Mouse (Mus musculus): ENCODE data around the gene Syap1. TPM values are rescaled to one million over a fixed set of nuclear protein-coding genes. Genes with fewer than 3 reads are reported as not detected.
"Not testable (repeated sequence)": the region's sequence is repeated elsewhere in the genome, so short reads cannot be mapped to it uniquely, and the experiment has no call there.

Syap1 gene
- polyA plus RNA-seq, 1 experiment from 2014 or later, result 35.0 TPM

- no peaks in the 10 kb centered on the region for H3K36me3 ChIP-seq (ENCODE audit: control insufficient read depth, insufficient read depth, low read length)
- DNase-seq (ENCODE audit: low spot score), result peak; percentile 20
- H3K27me3 ChIP-seq (ENCODE audit: control insufficient read depth, insufficient read depth, low read length), result no peaks in the 10 kb centered on the region
- no peaks in the 10 kb centered on the region for H3K4me1 ChIP-seq (ENCODE audit: control insufficient read depth, insufficient read depth, low read length)
- no peak overlapping the region for H3K27ac ChIP-seq (ENCODE audit: low read depth, low read length)
- H3K9me3 ChIP-seq (ENCODE audit: control insufficient read depth, low read length), result no peaks in the 10 kb centered on the region
- H3K4me2 ChIP-seq (ENCODE audit: low read depth), result no peak overlapping the region
- H3K4me3 ChIP-seq (ENCODE audit: low read depth, low read length), result no peak overlapping the region
- no peak for ATAC-seq (ENCODE audit: insufficient read depth, low FRiP score, low TSS enrichment)
- no peak overlapping the region for H3K9ac ChIP-seq (ENCODE audit: low read length)
- 86% methylated on average over 8 of the region's 8 CpGs for WGBS
These were observed 43.7 kb downstream of the Syap1 start for GRCm38 (mm10) chrX:162844447-162845100.

- H3K4me2 ChIP-seq (ENCODE audit: low read depth), result no peak overlapping the region
- H3K27ac ChIP-seq (ENCODE audit: low read depth, low read length), result no peak overlapping the region
- ATAC-seq (ENCODE audit: insufficient read depth, low FRiP score, low TSS enrichment), result no peak; the same call in 1 of the 2 replicates
- H3K9me3 ChIP-seq (ENCODE audit: control insufficient read depth, low read length), result no peaks in the 10 kb centered on the region
- DNase-seq (ENCODE audit: low spot score), result no peak
- 41% methylated on average over 3 of the region's 3 CpGs for WGBS
- no peak overlapping the region for H3K4me3 ChIP-seq (ENCODE audit: low read depth, low read length)
- no peaks in the 10 kb centered on the region for H3K27me3 ChIP-seq (ENCODE audit: control insufficient read depth, insufficient read depth, low read length)
- no peaks in the 10 kb centered on the region for H3K36me3 ChIP-seq (ENCODE audit: control insufficient read depth, insufficient read depth, low read length)
- H3K9ac ChIP-seq (ENCODE audit: low read length), result no peak overlapping the region
- no peaks in the 10 kb centered on the region for H3K4me1 ChIP-seq (ENCODE audit: control insufficient read depth, insufficient read depth, low read length)
These were observed 56.1 kb downstream of the Syap1 start for GRCm38 (mm10) chrX:162832101-162832500.

DNA sequence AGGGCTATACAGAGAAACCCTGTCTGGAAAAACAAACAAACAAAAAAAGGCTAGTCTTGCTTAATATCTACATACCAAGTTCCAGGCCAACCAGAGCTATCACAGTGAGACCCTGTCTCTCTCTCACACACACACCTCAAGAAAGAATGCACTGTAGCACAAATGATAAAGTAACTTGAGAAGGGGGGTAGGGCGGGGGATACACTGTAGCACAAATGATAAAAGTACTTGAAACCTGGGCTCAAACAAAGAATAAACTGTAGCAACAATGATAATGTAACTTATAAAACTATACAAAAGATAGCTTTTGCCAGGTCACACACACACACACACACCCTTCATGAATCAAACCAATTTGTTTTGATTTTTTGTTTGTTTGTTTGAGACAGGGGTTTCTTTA lies 56.7 kb downstream of the Syap1 start:
- Histone ChIP-seq H3K4me2 (ENCODE audit: low read depth) (no peak overlapping the region), H3K4me3 (ENCODE audit: low read depth, low read length) (no peak overlapping the region), H3K27ac (ENCODE audit: low read depth, low read length) (no peak overlapping the region), H3K9ac (ENCODE audit: low read length) (no peak overlapping the region), H3K27me3 (ENCODE audit: control insufficient read depth, insufficient read depth, low read length) (no peaks in the 10 kb centered on the region), H3K36me3 (ENCODE audit: control insufficient read depth, insufficient read depth, low read length) (no peaks in the 10 kb centered on the region), H3K4me1 (ENCODE audit: control insufficient read depth, insufficient read depth, low read length) (no peaks in the 10 kb centered on the region), H3K9me3 (ENCODE audit: control insufficient read depth, low read length) (no peaks in the 10 kb centered on the region)
- no peak for DNase-seq (ENCODE audit: low spot score)
- ATAC-seq (ENCODE audit: insufficient read depth, low FRiP score, low TSS enrichment), result no peak
- WGBS, result 54% methylated on average over 1 of the region's 1 CpGs

DNA sequence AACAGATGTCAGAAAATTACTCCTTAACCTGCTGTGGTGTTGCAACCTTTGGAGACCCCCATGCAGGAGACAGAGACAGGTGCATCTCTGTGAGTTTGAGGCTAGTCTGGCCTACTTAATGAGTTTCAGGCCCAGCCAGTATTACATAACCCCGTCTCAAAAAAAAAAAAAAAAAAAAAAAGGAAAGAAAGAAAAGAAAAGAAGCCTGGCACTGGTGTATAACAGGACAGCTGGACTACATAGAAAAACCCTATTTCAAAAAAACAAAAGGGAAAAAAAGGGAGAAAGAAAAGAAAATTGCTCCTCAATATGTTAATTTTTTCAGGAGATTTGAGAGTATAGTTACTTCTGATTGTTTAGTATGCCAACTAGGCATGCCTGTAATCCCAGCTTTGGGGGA lies 57.2 kb downstream of the Syap1 start:
- DNase-seq (ENCODE audit: low spot score), result no peak
- no peaks in the 10 kb centered on the region for H3K4me1 ChIP-seq (ENCODE audit: control insufficient read depth, insufficient read depth, low read length)
- no peak overlapping the region for H3K9ac ChIP-seq (ENCODE audit: low read length)
- H3K4me3 ChIP-seq (ENCODE audit: low read depth, low read length), result no peak overlapping the region
- H3K27ac ChIP-seq (ENCODE audit: low read depth, low read length), result no peak overlapping the region
- H3K27me3 ChIP-seq (ENCODE audit: control insufficient read depth, insufficient read depth, low read length), result no peaks in the 10 kb centered on the region
- 47% methylated on average over 1 of the region's 1 CpGs for WGBS
- ATAC-seq (ENCODE audit: insufficient read depth, low FRiP score, low TSS enrichment), result no peak
- H3K36me3 ChIP-seq (ENCODE audit: control insufficient read depth, insufficient read depth, low read length), result no peaks in the 10 kb centered on the region
- no peaks in the 10 kb centered on the region for H3K9me3 ChIP-seq (ENCODE audit: control insufficient read depth, low read length)
- no peak overlapping the region for H3K4me2 ChIP-seq (ENCODE audit: low read depth)

- H3K9ac ChIP-seq (ENCODE audit: low read length); H3K36me3 ChIP-seq (ENCODE audit: control insufficient read depth, insufficient read depth, low read length); DNase-seq (ENCODE audit: low spot score); ATAC-seq (ENCODE audit: insufficient read depth, low FRiP score, low TSS enrichment); H3K9me3 ChIP-seq (ENCODE audit: control insufficient read depth, low read length); H3K4me2 ChIP-seq (ENCODE audit: low read depth); H3K27me3 ChIP-seq (ENCODE audit: control insufficient read depth, insufficient read depth, low read length); H3K27ac ChIP-seq (ENCODE audit: low read depth, low read length); H3K4me1 ChIP-seq (ENCODE audit: control insufficient read depth, insufficient read depth, low read length); H3K4me3 ChIP-seq (ENCODE audit: low read depth, low read length): not testable (repeated sequence)
- 80% methylated on average over 2 of the region's 2 CpGs for WGBS
These were observed 57.9 kb downstream of the Syap1 start for GRCm38 (mm10) chrX:162830313-162830712.

- no peak for DNase-seq (ENCODE audit: low spot score)
- Histone ChIP-seq H3K4me1 (ENCODE audit: control insufficient read depth, insufficient read depth, low read length) (no peaks in the 10 kb centered on the region), H3K36me3 (ENCODE audit: control insufficient read depth, insufficient read depth, low read length) (no peaks in the 10 kb centered on the region), H3K4me3 (ENCODE audit: low read depth, low read length) (peak overlapping the region; percentile 20; the same call in 1 of the 2 replicates), H3K4me2 (ENCODE audit: low read depth) (peak overlapping the region; percentile 23), H3K27me3 (ENCODE audit: control insufficient read depth, insufficient read depth, low read length) (no peaks in the 10 kb centered on the region), H3K9ac (ENCODE audit: low read length) (no peak overlapping the region), H3K9me3 (ENCODE audit: control insufficient read depth, low read length) (no peaks in the 10 kb centered on the region), H3K27ac (ENCODE audit: low read depth, low read length) (no peak overlapping the region)
- ATAC-seq (ENCODE audit: insufficient read depth, low FRiP score, low TSS enrichment), result no peak
- WGBS, result 52% methylated on average over 5 of the region's 5 CpGs
These were observed 58.5 kb downstream of the Syap1 start for GRCm38 (mm10) chrX:162829741-162830140.

GRCm38 (mm10) chrX:162829203-162829708 lies 59.0 kb downstream of the Syap1 start, which contains the start of gene Txlng:
Gene Txlng, minus strand, starts transcription at chrX:162829454.
- H3K4me3 ChIP-seq (ENCODE audit: low read depth, low read length), result peak within 1 kb of the TSS; percentile 54
- H3K36me3 ChIP-seq (ENCODE audit: control insufficient read depth, insufficient read depth, low read length), result no peaks in the 10 kb centered on the region
- H3K27ac ChIP-seq (ENCODE audit: low read depth, low read length), result no peak within 1 kb of the TSS
- no peaks in the 10 kb centered on the region for H3K9me3 ChIP-seq (ENCODE audit: control insufficient read depth, low read length)
- WGBS, result 10% methylated on average over 37 of the region's 37 CpGs
- no peaks in the 10 kb centered on the region for H3K4me1 ChIP-seq (ENCODE audit: control insufficient read depth, insufficient read depth, low read length)
- DNase-seq (ENCODE audit: low spot score), result peak; percentile 93
- ATAC-seq (ENCODE audit: insufficient read depth, low FRiP score, low TSS enrichment), result peak; percentile 96
- H3K27me3 ChIP-seq (ENCODE audit: control insufficient read depth, insufficient read depth, low read length), result no peaks in the 10 kb centered on the region
- peak within 1 kb of the TSS; percentile 82 for H3K4me2 ChIP-seq (ENCODE audit: low read depth)
- peak within 1 kb of the TSS; percentile 52 for H3K9ac ChIP-seq (ENCODE audit: low read length)

DNA sequence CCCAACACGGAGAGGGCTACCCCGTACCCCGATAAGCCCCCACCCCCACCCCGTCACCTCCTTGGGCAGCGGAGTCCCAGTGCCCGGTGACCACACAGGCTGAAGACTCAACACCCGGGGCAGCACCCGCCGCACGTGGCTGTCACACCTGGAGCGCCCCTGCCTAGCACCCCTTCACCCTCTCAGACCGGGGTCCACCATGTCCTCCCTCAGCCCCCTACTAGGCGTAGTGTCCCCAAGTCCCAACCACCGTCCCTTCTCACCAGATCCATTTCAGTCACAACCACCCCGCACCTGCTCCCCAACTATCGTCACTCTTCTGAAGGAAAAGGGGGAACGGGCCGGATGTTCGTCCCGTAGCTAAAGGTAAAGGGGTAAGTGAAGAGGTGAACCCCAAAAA lies 59.5 kb downstream of the Syap1 start:
- H3K4me1 ChIP-seq (ENCODE audit: control insufficient read depth, insufficient read depth, low read length), result no peaks in the 10 kb centered on the region
- WGBS, result 22% methylated on average over 15 of the region's 20 CpGs
- H3K9ac ChIP-seq (ENCODE audit: low read length), result peak overlapping the region; percentile 52
- no peaks in the 10 kb centered on the region for H3K27me3 ChIP-seq (ENCODE audit: control insufficient read depth, insufficient read depth, low read length)
- no peaks in the 10 kb centered on the region for H3K36me3 ChIP-seq (ENCODE audit: control insufficient read depth, insufficient read depth, low read length)
- DNase-seq (ENCODE audit: low spot score) (no peak), ATAC-seq (ENCODE audit: insufficient read depth, low FRiP score, low TSS enrichment) (peak; percentile 58)
- H3K27ac ChIP-seq (ENCODE audit: low read depth, low read length), result no peak overlapping the region
- H3K4me2 ChIP-seq (ENCODE audit: low read depth), result peak overlapping the region; percentile 82
- H3K4me3 ChIP-seq (ENCODE audit: low read depth, low read length), result peak overlapping the region; percentile 54
- H3K9me3 ChIP-seq (ENCODE audit: control insufficient read depth, low read length), result no peaks in the 10 kb centered on the region

GRCm38 (mm10) chrX:162828016-162828415 lies 60.2 kb downstream of the Syap1 start:
- WGBS, result 48% methylated on average over 6 of the region's 6 CpGs
- Histone ChIP-seq H3K27me3 (ENCODE audit: control insufficient read depth, insufficient read depth, low read length) (no peaks in the 10 kb centered on the region), H3K36me3 (ENCODE audit: control insufficient read depth, insufficient read depth, low read length) (no peaks in the 10 kb centered on the region), H3K4me1 (ENCODE audit: control insufficient read depth, insufficient read depth, low read length) (no peaks in the 10 kb centered on the region), H3K9me3 (ENCODE audit: control insufficient read depth, low read length) (no peaks in the 10 kb centered on the region), H3K4me3 (ENCODE audit: low read depth, low read length) (peak overlapping the region; percentile 54), H3K4me2 (ENCODE audit: low read depth) (peak overlapping the region; percentile 82), H3K27ac (ENCODE audit: low read depth, low read length) (no peak overlapping the region), H3K9ac (ENCODE audit: low read length) (no peak overlapping the region)
- DNase-seq (ENCODE audit: low spot score) (no peak), ATAC-seq (ENCODE audit: insufficient read depth, low FRiP score, low TSS enrichment) (no peak)
